Mouse (Mus musculus): Measurements from ENCODE around the gene Lhx8. TPM values are rescaled to one million over a fixed set of nuclear protein-coding genes. Genes with fewer than 3 reads are reported as not detected.

The Lhx8 gene
- polyA plus RNA-seq, 1 experiment, result not detected

- H3K4me3 ChIP-seq (ENCODE audit: insufficient read depth, low read depth, low read length), result no peak overlapping the region
- no peak overlapping the region for H3K27ac ChIP-seq (ENCODE audit: insufficient read depth, low read depth, low read length)
- WGBS, result 2% methylated on average over 22 of the region's 22 CpGs
- H3K4me1 ChIP-seq (ENCODE audit: control insufficient read depth, insufficient read depth, low read length), result peaks cover 7% of the 10 kb centered on the region
- TF ChIP-seq CTCF (IDR thresholded peaks at IDR 0.05; ENCODE audit: insufficient read depth, low read depth, low read length) (no peak), POLR2A (IDR thresholded peaks at IDR 0.05; ENCODE audit: insufficient read depth, low read depth, low read length) (no peak)
Measured at GRCm38 (mm10) chr3:154328721-154329322, 1.6 kb downstream of the Lhx8 start.

GRCm38 (mm10) chr3:154327883-154328720, 2.4 kb downstream of the Lhx8 start:
- Histone ChIP-seq H3K4me1 (ENCODE audit: control insufficient read depth, insufficient read depth, low read length) (peaks cover 7% of the 10 kb centered on the region), H3K4me3 (ENCODE audit: insufficient read depth, low read depth, low read length) (no peak overlapping the region), H3K27ac (ENCODE audit: insufficient read depth, low read depth, low read length) (no peak overlapping the region)
- WGBS, result 2% methylated on average over 86 of the region's 86 CpGs
- TF ChIP-seq POLR2A (IDR thresholded peaks at IDR 0.05; ENCODE audit: insufficient read depth, low read depth, low read length), result no peak
- no peak for TF ChIP-seq CTCF (IDR thresholded peaks at IDR 0.05; ENCODE audit: insufficient read depth, low read depth, low read length)

- Histone ChIP-seq H3K4me3 (ENCODE audit: insufficient read depth, low read depth, low read length) (no peak overlapping the region), H3K27ac (ENCODE audit: insufficient read depth, low read depth, low read length) (no peak overlapping the region), H3K4me1 (ENCODE audit: control insufficient read depth, insufficient read depth, low read length) (peaks cover 7% of the 10 kb centered on the region)
- WGBS, result 7% methylated on average over 13 of the region's 13 CpGs
- TF ChIP-seq POLR2A (IDR thresholded peaks at IDR 0.05; ENCODE audit: insufficient read depth, low read depth, low read length) (no peak), CTCF (IDR thresholded peaks at IDR 0.05; ENCODE audit: insufficient read depth, low read depth, low read length) (no peak)
Measured at GRCm38 (mm10) chr3:154327110-154327882, 3.2 kb downstream of the Lhx8 start.

- no peaks in the 10 kb centered on the region for H3K4me1 ChIP-seq (ENCODE audit: control insufficient read depth, insufficient read depth, low read length)
- no peak overlapping the region for H3K27ac ChIP-seq (ENCODE audit: insufficient read depth, low read depth, low read length)
- H3K4me3 ChIP-seq (ENCODE audit: insufficient read depth, low read depth, low read length), result no peak overlapping the region
- 76% methylated on average over 13 of the region's 13 CpGs for WGBS
- TF ChIP-seq CTCF (IDR thresholded peaks at IDR 0.05; ENCODE audit: insufficient read depth, low read depth, low read length), result no peak
- TF ChIP-seq POLR2A (IDR thresholded peaks at IDR 0.05; ENCODE audit: insufficient read depth, low read depth, low read length), result no peak
Measured at GRCm38 (mm10) chr3:154321921-154322574, 8.4 kb downstream of the Lhx8 start.

- 28% methylated on average over 5 of the region's 5 CpGs for WGBS
- H3K27ac ChIP-seq (ENCODE audit: insufficient read depth, low read depth, low read length), result no peak overlapping the region
- no peak for TF ChIP-seq CTCF (IDR thresholded peaks at IDR 0.05; ENCODE audit: insufficient read depth, low read depth, low read length)
- no peak for TF ChIP-seq POLR2A (IDR thresholded peaks at IDR 0.05; ENCODE audit: insufficient read depth, low read depth, low read length)
- H3K4me1 ChIP-seq (ENCODE audit: control insufficient read depth, insufficient read depth, low read length), result no peaks in the 10 kb centered on the region
- H3K4me3 ChIP-seq (ENCODE audit: insufficient read depth, low read depth, low read length), result no peak overlapping the region
Measured at GRCm38 (mm10) chr3:154317651-154318248, 12.7 kb downstream of the Lhx8 start.

- no peak overlapping the region for H3K4me3 ChIP-seq (ENCODE audit: insufficient read depth, low read depth, low read length)
Measured at GRCm38 (mm10) chr3:154305163-154305884, 25.1 kb downstream of the Lhx8 start.

GRCm38 (mm10) chr3:154301102-154301501, 29.4 kb downstream of the Lhx8 start:
- Histone ChIP-seq H3K4me1 (ENCODE audit: control insufficient read depth, insufficient read depth, low read length) (no peaks in the 10 kb centered on the region), H3K27ac (ENCODE audit: insufficient read depth, low read depth, low read length) (no peak overlapping the region), H3K4me3 (ENCODE audit: insufficient read depth, low read depth, low read length) (no peak overlapping the region)
- WGBS, result 92% methylated on average over 4 of the region's 4 CpGs
- no peak for TF ChIP-seq POLR2A (IDR thresholded peaks at IDR 0.05; ENCODE audit: insufficient read depth, low read depth, low read length)
- no peak for TF ChIP-seq CTCF (IDR thresholded peaks at IDR 0.05; ENCODE audit: insufficient read depth, low read depth, low read length)

More at GRCm38 (mm10) chr3:154305163-154305884, 25.1 kb downstream of the Lhx8 start:
- Histone ChIP-seq H3K4me1 (ENCODE audit: control insufficient read depth, insufficient read depth, low read length) (no peaks in the 10 kb centered on the region), H3K27ac (ENCODE audit: insufficient read depth, low read depth, low read length) (no peak overlapping the region)
- WGBS, result 53% methylated on average over 16 of the region's 16 CpGs
- TF ChIP-seq POLR2A (IDR thresholded peaks at IDR 0.05; ENCODE audit: insufficient read depth, low read depth, low read length) (no peak), CTCF (IDR thresholded peaks at IDR 0.05; ENCODE audit: insufficient read depth, low read depth, low read length) (no peak)

- H3K4me3 ChIP-seq (ENCODE audit: insufficient read depth, low read depth, low read length), result no peak overlapping the region
- TF ChIP-seq POLR2A (IDR thresholded peaks at IDR 0.05; ENCODE audit: insufficient read depth, low read depth, low read length) (no peak), CTCF (IDR thresholded peaks at IDR 0.05; ENCODE audit: insufficient read depth, low read depth, low read length) (no peak)
- H3K4me1 ChIP-seq (ENCODE audit: control insufficient read depth, insufficient read depth, low read length), result no peaks in the 10 kb centered on the region
- no peak overlapping the region for H3K27ac ChIP-seq (ENCODE audit: insufficient read depth, low read depth, low read length)
- 85% methylated on average over 9 of the region's 9 CpGs for WGBS
Measured at GRCm38 (mm10) chr3:154300006-154300405, 30.5 kb downstream of the Lhx8 start.

Measured in olfactory bulb, adult 2 months (tissue).